Comparison of ENCODE assay signal across 13 mouse cellular contexts in genomic region chr10:96948871-96949270, GRCm38 (mm10).
DNase-seq lines count a peak whose midpoint lies in the region; ATAC-seq and TF ChIP-seq lines count a peak whose summit lies in the region.
"Had no signal": no experiment of that assay in that cellular context is flagged by ENCODE, and none has a peak within 500 bp of the region (broad histone marks: within the 10 kb centered on the region; RNA-seq: fewer than 3 reads in every experiment).

No protein-coding gene starts in this region.

- no peak for TF ChIP-seq CTCF in brain, embryonic 14.5 days (IDR thresholded peaks at IDR 0.05; ENCODE audit: borderline replicate concordance, extremely low read depth, insufficient read depth, insufficient read length)

- TF ChIP-seq POLR2A in brain, embryonic 14.5 days (IDR thresholded peaks at IDR 0.05; ENCODE audit: borderline replicate concordance, extremely low read depth, insufficient read depth, insufficient read length, poor library complexity, severe bottlenecking), result no peak

- peak; percentile 4 to 27 for DNase-seq in heart, adult 9 months (ENCODE audit: low spot score in 2 of 2)
- DNase-seq in heart, postnatal 25 days (ENCODE audit: low spot score), result no peak
- DNase-seq in 3T3-L1 (ENCODE audit: low read depth, low spot score), result peak; percentile 20
- peak; percentile 58 for DNase-seq in brain, embryonic 14.5 days (ENCODE audit: low read depth)
- peak; percentile 34 for DNase-seq in lung, postnatal 14 days
- no peak for DNase-seq in spleen, adult 12 weeks (ENCODE audit: low spot score)
- DNase-seq: adrenal gland, adult 2 months; cerebellum, adult 18-20 months; gastrocnemius, postnatal 25 days; spleen, adult 18-20 months had no signal

- intact Hi-C loops in heart, postnatal 25 days (cut with DNase I), result no loop called here

- no peak for ATAC-seq in megakaryocyte progenitor cell, adult 5-6 weeks (replicated peaks; ENCODE audit: poor library complexity)
- ATAC-seq: forebrain, embryonic 16.5 days; intestine, postnatal 0 days had no signal

Comparison
In these comparisons a context has a peak if more than half of its experiments do, and no peak if none do; other contexts are left out.
1. DNase-seq: peak in heart, adult 9 months (2 of 2), 3T3-L1 (single experiment), brain, embryonic 14.5 days (single experiment) and lung, postnatal 14 days (single experiment); none in heart, postnatal 25 days (single experiment) and spleen, adult 12 weeks (single experiment).